Mouse (Mus musculus) right cerebral cortex, adult 18-20 months (tissue): ENCODE measurements around the gene Exo1.

Source experiments
- DNase-seq: peaks from one replicate; pipeline ENCODE4 v3.0.0; 2022; ENCODE audit warnings: mixed read lengths

Gene Exo1

GRCm38 (mm10) chr1:175961786-175962185 lies 81.4 kb downstream of the Exo1 start:
- DNase-seq, result no peak
